In genomic region chr5:34941710-34942470, GRCm38 (mm10) we compare ENCODE assay signal across 19 mouse cellular contexts. TPM values are rescaled to one million over a fixed set of nuclear protein-coding genes. Genes with fewer than 3 reads are reported as not detected.
DNase-seq lines count a peak whose midpoint lies in the region; ATAC-seq and TF ChIP-seq lines count a peak whose summit lies in the region.
"Had no signal": no experiment of that assay in that cellular context is flagged by ENCODE, and none has a peak within 500 bp of the region (broad histone marks: within the 10 kb centered on the region; RNA-seq: fewer than 3 reads in every experiment).

No protein-coding gene starts in this region.

- 0 out of 2 replicates have a peak overlapping the region, but pooled peaks have one; percentile 0 for H3K4me3 ChIP-seq in midbrain, embryonic 10.5 days
- H3K4me3 ChIP-seq in midbrain, postnatal 0 days (ENCODE audit: low read depth, low read length): no peak overlapping the region
- no peak overlapping the region for H3K4me3 ChIP-seq in forebrain, embryonic 13.5 days
- no peak overlapping the region for H3K4me3 ChIP-seq in hindbrain, embryonic 15.5 days
- H3K4me3 ChIP-seq in midbrain, embryonic 15.5 days: no peak overlapping the region
- no peak overlapping the region for H3K4me3 ChIP-seq in cerebellum, adult 2 months (replicated peaks; ENCODE audit: insufficient read depth, low read depth, low read length)
- H3K4me3 ChIP-seq: erythroblast, embryonic 14.5 days; heart, embryonic 10.5 days; intestine, embryonic 15.5 days; limb, embryonic 10.5 days had no signal

- TF ChIP-seq CTCF in midbrain, postnatal 0 days (IDR thresholded peaks at IDR 0.05): no peak
- no peak for TF ChIP-seq CTCF in cerebellum, adult 2 months (IDR thresholded peaks at IDR 0.05; ENCODE audit: borderline replicate concordance, insufficient read depth, low read depth, low read length)

- no peaks in the 10 kb centered on the region for H3K9me3 ChIP-seq in midbrain, embryonic 10.5 days (replicated peaks)
- H3K9me3 ChIP-seq in midbrain, postnatal 0 days (ENCODE audit: low read length): no peaks in the 10 kb centered on the region
- H3K9me3 ChIP-seq in forebrain, embryonic 13.5 days (replicated peaks): no peaks in the 10 kb centered on the region
- H3K9me3 ChIP-seq in hindbrain, embryonic 15.5 days: no peaks in the 10 kb centered on the region
- H3K9me3 ChIP-seq in midbrain, embryonic 15.5 days: no peaks in the 10 kb centered on the region
- H3K9me3 ChIP-seq: heart, embryonic 10.5 days; intestine, embryonic 15.5 days; limb, embryonic 10.5 days had no signal

- peaks cover 55% of the 10 kb centered on the region for H3K4me1 ChIP-seq in midbrain, embryonic 10.5 days
- no peaks in the 10 kb centered on the region for H3K4me1 ChIP-seq in midbrain, postnatal 0 days (ENCODE audit: insufficient read depth, low read length)
- H3K4me1 ChIP-seq in forebrain, embryonic 13.5 days: peaks cover 15% of the 10 kb centered on the region
- peaks cover 7% of the 10 kb centered on the region; the same call in 1 of the 2 replicates for H3K4me1 ChIP-seq in hindbrain, embryonic 15.5 days (replicated peaks)
- no peaks in the 10 kb centered on the region for H3K4me1 ChIP-seq in midbrain, embryonic 15.5 days
- no peaks in the 10 kb centered on the region for H3K4me1 ChIP-seq in cerebellum, adult 2 months (ENCODE audit: control insufficient read depth, insufficient read depth, low read length)
- H3K4me1 ChIP-seq: heart, embryonic 10.5 days; intestine, embryonic 15.5 days; limb, embryonic 10.5 days had no signal

- WGBS in midbrain, embryonic 10.5 days: 29% methylated on average over 10 of the region's 10 CpGs
- 16% methylated on average over 10 of the region's 10 CpGs for WGBS in midbrain, postnatal 0 days
- 9% methylated on average over 10 of the region's 10 CpGs for WGBS in forebrain, embryonic 13.5 days
- 11% methylated on average over 10 of the region's 10 CpGs for WGBS in hindbrain, embryonic 15.5 days
- 12% methylated on average over 10 of the region's 10 CpGs for WGBS in midbrain, embryonic 15.5 days
- WGBS in cerebellum, adult 2 months: 28% methylated on average over 10 of the region's 10 CpGs

- no peaks in the 10 kb centered on the region for H3K36me3 ChIP-seq in midbrain, embryonic 10.5 days
- H3K36me3 ChIP-seq in midbrain, postnatal 0 days (ENCODE audit: insufficient read depth, low read length): no peaks in the 10 kb centered on the region
- H3K36me3 ChIP-seq in forebrain, embryonic 13.5 days (ENCODE audit: poor library complexity, severe bottlenecking): no peaks in the 10 kb centered on the region
- H3K36me3 ChIP-seq in hindbrain, embryonic 15.5 days: no peaks in the 10 kb centered on the region
- no peaks in the 10 kb centered on the region for H3K36me3 ChIP-seq in midbrain, embryonic 15.5 days (replicated peaks)
- H3K36me3 ChIP-seq: heart, embryonic 10.5 days; intestine, embryonic 15.5 days; limb, embryonic 10.5 days had no signal

- H3K9ac ChIP-seq in midbrain, postnatal 0 days (replicated peaks; ENCODE audit: low read length, poor library complexity, severe bottlenecking): no peak overlapping the region
- no peak overlapping the region for H3K9ac ChIP-seq in forebrain, embryonic 13.5 days
- H3K9ac ChIP-seq in hindbrain, embryonic 15.5 days: no peak overlapping the region
- H3K9ac ChIP-seq in midbrain, embryonic 15.5 days: no peak overlapping the region
- H3K9ac ChIP-seq: intestine, embryonic 15.5 days; lung, embryonic 14.5 days had no signal

- no peaks in the 10 kb centered on the region for H3K27me3 ChIP-seq in midbrain, embryonic 10.5 days (ENCODE audit: low read depth, poor library complexity, severe bottlenecking)
- no peaks in the 10 kb centered on the region for H3K27me3 ChIP-seq in midbrain, postnatal 0 days (ENCODE audit: insufficient read depth, low read length)
- H3K27me3 ChIP-seq in forebrain, embryonic 13.5 days: no peaks in the 10 kb centered on the region
- no peaks in the 10 kb centered on the region for H3K27me3 ChIP-seq in hindbrain, embryonic 15.5 days
- H3K27me3 ChIP-seq in midbrain, embryonic 15.5 days (replicated peaks): no peaks in the 10 kb centered on the region
- H3K27me3 ChIP-seq in cerebellum, adult 2 months (ENCODE audit: control insufficient read depth, insufficient read depth, low read length): no peaks in the 10 kb centered on the region
- H3K27me3 ChIP-seq: intestine, embryonic 15.5 days had no signal

- ATAC-seq in midbrain, postnatal 0 days (ENCODE audit: low FRiP score): no peak
- ATAC-seq in forebrain, embryonic 13.5 days: peak; percentile 33; the same call in 1 of the 2 replicates
- ATAC-seq in hindbrain, embryonic 15.5 days (ENCODE audit: low FRiP score, low read depth): peak; percentile 38
- 0 out of 2 replicates have a peak, but pooled peaks have one; percentile 42 for ATAC-seq in midbrain, embryonic 15.5 days (replicated peaks)
- ATAC-seq: intestine, embryonic 15.5 days had no signal

- H3K4me2 ChIP-seq in midbrain, postnatal 0 days (ENCODE audit: low read depth, low read length, poor library complexity, severe bottlenecking): no peak overlapping the region
- no peak overlapping the region; the same call in 1 of the 2 replicates for H3K4me2 ChIP-seq in forebrain, embryonic 13.5 days
- H3K4me2 ChIP-seq in hindbrain, embryonic 15.5 days: no peak overlapping the region
- H3K4me2 ChIP-seq in midbrain, embryonic 15.5 days: no peak overlapping the region
- H3K4me2 ChIP-seq: intestine, embryonic 15.5 days; liver, embryonic 11.5 days; lung, embryonic 14.5 days had no signal

- peak; percentile 85 for DNase-seq in midbrain, embryonic 10.5 days (ENCODE audit: low spot score)
- no peak for DNase-seq in midbrain, postnatal 0 days (ENCODE audit: low spot score)
- DNase-seq in left cerebral cortex, adult 11 months (ENCODE audit: low spot score): no peak
- no peak for DNase-seq in cerebellum, adult 2 months
- DNase-seq in urinary bladder, postnatal 36 days (ENCODE audit: low spot score in 2 of 2): no peak
- DNase-seq: adrenal gland, postnatal 10 days; cerebellum, adult 8-10 months; lung, embryonic 14.5 days; right cerebral cortex, adult 18-20 months; spleen, adult 18-20 months; thymus, adult 18-20 months had no signal

- TF ChIP-seq POLR2A in cerebellum, adult 2 months (IDR thresholded peaks at IDR 0.05; ENCODE audit: borderline replicate concordance, insufficient read depth, low read length): no peak

- H3K27ac ChIP-seq in midbrain, embryonic 10.5 days (replicated peaks): peak overlapping the region; percentile 82
- no peak overlapping the region for H3K27ac ChIP-seq in midbrain, postnatal 0 days (ENCODE audit: low read depth, low read length)
- peak overlapping the region; percentile 60 for H3K27ac ChIP-seq in forebrain, embryonic 13.5 days
- H3K27ac ChIP-seq in hindbrain, embryonic 15.5 days (replicated peaks): no peak overlapping the region
- H3K27ac ChIP-seq in midbrain, embryonic 15.5 days: peak overlapping the region; percentile 36; the same call in 1 of the 2 replicates
- no peak overlapping the region for H3K27ac ChIP-seq in cerebellum, adult 2 months (ENCODE audit: insufficient read depth, low read length)
- H3K27ac ChIP-seq: heart, embryonic 10.5 days; intestine, embryonic 15.5 days; limb, embryonic 10.5 days had no signal

RNA-seq across cellular contexts. Expression of gene Rgs12, which starts 7.4 kb away (rescaled TPM):
- 62.9 and 74.4 TPM in 2 replicates for polyA plus RNA-seq in midbrain, embryonic 10.5 days (2016; fragmentation: Nextera tagmentation; extraction: Ambion mirVana)
- 54.8 and 60.8 TPM in 2 replicates for total RNA-seq in midbrain, postnatal 0 days (2014; rRNA removed)
- 29.9 and 30.5 TPM in 2 replicates for polyA plus RNA-seq in midbrain, postnatal 0 days (2015; fragmentation: Nextera tagmentation; extraction: Ambion mirVana)
- 64.7 and 71.2 TPM in 2 replicates for polyA plus RNA-seq in forebrain, embryonic 13.5 days (2015; fragmentation: Nextera tagmentation; extraction: Ambion mirVana)
- 42.7 and 44.8 TPM in 2 replicates for polyA plus RNA-seq in hindbrain, embryonic 15.5 days (2015; fragmentation: Nextera tagmentation; extraction: Ambion mirVana)
- polyA plus RNA-seq in midbrain, embryonic 15.5 days (2015; fragmentation: Nextera tagmentation; extraction: Ambion mirVana): 52.7 and 60.1 TPM in 2 replicates
- 13.0 and 16.0 TPM in 2 replicates for polyA plus RNA-seq in cerebellum, adult 2 months (2012; rRNA removed)

RNA-seq across cellular contexts. Expression of gene Msantd1, which starts 34.1 kb away (rescaled TPM):
- polyA plus RNA-seq in midbrain, embryonic 10.5 days (2016; fragmentation: Nextera tagmentation; extraction: Ambion mirVana): 0.47 and 0.49 TPM in 2 replicates
- 17.0 and 21.0 TPM in 2 replicates for total RNA-seq in midbrain, postnatal 0 days (2014; rRNA removed)
- polyA plus RNA-seq in midbrain, postnatal 0 days (2015; fragmentation: Nextera tagmentation; extraction: Ambion mirVana): 13.3 and 13.5 TPM in 2 replicates
- 2.2 and 3.9 TPM in 2 replicates for polyA plus RNA-seq in forebrain, embryonic 13.5 days (2015; fragmentation: Nextera tagmentation; extraction: Ambion mirVana)
- 4.4 and 5.2 TPM in 2 replicates for polyA plus RNA-seq in hindbrain, embryonic 15.5 days (2015; fragmentation: Nextera tagmentation; extraction: Ambion mirVana)
- polyA plus RNA-seq in midbrain, embryonic 15.5 days (2015; fragmentation: Nextera tagmentation; extraction: Ambion mirVana): 6.5 and 6.8 TPM in 2 replicates
- polyA plus RNA-seq in cerebellum, adult 2 months (2012; rRNA removed): 5.5 and 6.8 TPM in 2 replicates

Comparison
In these comparisons a context has a peak if more than half of its experiments do, and no peak if none do; other contexts are left out.
1. H3K27ac ChIP-seq: peak in midbrain, embryonic 10.5 days (single experiment), forebrain, embryonic 13.5 days (single experiment) and midbrain, embryonic 15.5 days (single experiment); none in midbrain, postnatal 0 days (single experiment), hindbrain, embryonic 15.5 days (single experiment) and cerebellum, adult 2 months (single experiment).